Mouse (Mus musculus) cerebellum, adult 9-10 months (tissue): ENCODE data around the gene Rapgef5.

Source experiments
- DNase-seq: peaks from one replicate; pipeline ENCODE4 v3.0.0; 2022

Gene Rapgef5

GRCm38 (mm10) chr12:117627311-117627710 is 111.0 kb downstream of the Rapgef5 start:
- no peak for DNase-seq

- no peak for DNase-seq
Observed at GRCm38 (mm10) chr12:117628321-117629093, 112.2 kb downstream of the Rapgef5 start.

GRCm38 (mm10) chr12:117632133-117632532 is 115.9 kb downstream of the Rapgef5 start:
- DNase-seq: no peak

GRCm38 (mm10) chr12:117636139-117636772 is 120.0 kb downstream of the Rapgef5 start:
- no peak for DNase-seq

- DNase-seq: no peak
Observed at GRCm38 (mm10) chr12:117636969-117637368, 120.7 kb downstream of the Rapgef5 start.

GRCm38 (mm10) chr12:117638833-117639232 is 122.6 kb downstream of the Rapgef5 start:
- DNase-seq: no peak

GRCm38 (mm10) chr12:117639356-117640121 is 123.3 kb downstream of the Rapgef5 start:
- no peak for DNase-seq

GRCm38 (mm10) chr12:117642512-117642911 is 126.2 kb downstream of the Rapgef5 start:
- DNase-seq: no peak

- DNase-seq: no peak
Observed at GRCm38 (mm10) chr12:117645771-117646170, 129.5 kb downstream of the Rapgef5 start.

GRCm38 (mm10) chr12:117653920-117654472 is 137.7 kb downstream of the Rapgef5 start:
- no peak for DNase-seq

GRCm38 (mm10) chr12:117656935-117657334 is 140.7 kb downstream of the Rapgef5 start:
- no peak for DNase-seq

GRCm38 (mm10) chr12:117657766-117658165 is 141.5 kb downstream of the Rapgef5 start:
- DNase-seq: no peak

GRCm38 (mm10) chr12:117658821-117659220 is 142.5 kb downstream of the Rapgef5 start:
- DNase-seq: no peak

- DNase-seq: no peak
Observed at GRCm38 (mm10) chr12:117660361-117660760, 144.1 kb downstream of the Rapgef5 start.

- DNase-seq: no peak
Observed at GRCm38 (mm10) chr12:117661871-117662270, 145.6 kb downstream of the Rapgef5 start.

- no peak for DNase-seq
Observed at GRCm38 (mm10) chr12:117663637-117664036, 147.4 kb downstream of the Rapgef5 start.

GRCm38 (mm10) chr12:117664644-117665043 is 148.4 kb downstream of the Rapgef5 start:
- DNase-seq: no peak

GRCm38 (mm10) chr12:117666391-117666790 is 150.1 kb downstream of the Rapgef5 start:
- no peak for DNase-seq

GRCm38 (mm10) chr12:117669610-117670400 is 153.5 kb downstream of the Rapgef5 start:
- DNase-seq: no peak

- DNase-seq: no peak
Observed at GRCm38 (mm10) chr12:117673188-117673587, 156.9 kb downstream of the Rapgef5 start.

GRCm38 (mm10) chr12:117674511-117674910 is 158.2 kb downstream of the Rapgef5 start:
- no peak for DNase-seq

GRCm38 (mm10) chr12:117676265-117676664 is 160.0 kb downstream of the Rapgef5 start:
- DNase-seq: no peak
